Mouse (Mus musculus) G1E (cell line): Measurements from ENCODE around the gene Gm20431. TPM values are rescaled to one million over a fixed set of nuclear protein-coding genes. Genes with fewer than 3 reads are reported as not detected.

ENCODE experiments used
- ATAC-seq: 2 replicates; pipeline ENCODE4 v1.8.0; 2016; ENCODE audit warnings: mild to moderate bottlenecking; ENCODE audit not compliant: insufficient number of reproducible peaks, poor library complexity, low FRiP score, severe bottlenecking; ENCODE audit errors: extremely low read depth
- DNase-seq: peaks from one replicate; pipeline ENCODE4 v3.0.0; 2012; ENCODE audit warnings: low spot score
- H3K27me3 ChIP-seq: 2 replicates; pipeline ENCODE4 v1.6.1; 2012; ENCODE audit warnings: mild to moderate bottlenecking, low read length, inconsistent platforms; ENCODE audit not compliant: insufficient read depth
- H3K36me3 ChIP-seq: replicated peaks from 2 replicates; pipeline ENCODE3; 2012; ENCODE audit warnings: mild to moderate bottlenecking, inconsistent platforms
- H3K4me1 ChIP-seq: 2 replicates; pipeline ENCODE4 v1.6.1; 2012; ENCODE audit warnings: low read depth, low read length, inconsistent platforms, mixed read lengths; ENCODE audit not compliant: insufficient read depth
- H3K4me3 ChIP-seq: 2 replicates; pipeline ENCODE4 v1.5.1; 2012; ENCODE audit warnings: low read depth, mild to moderate bottlenecking, inconsistent platforms, low read length, moderate library complexity, mixed read lengths
- H3K9me3 ChIP-seq: replicated peaks from 2 replicates; pipeline ENCODE4 v1.6.1; 2012; ENCODE audit warnings: inconsistent platforms
- CTCF ChIP-seq: IDR thresholded peaks from 2 replicates; pipeline ENCODE4 v1.5.1; 2012; ENCODE audit warnings: low read depth, low read length, inconsistent platforms, mixed read lengths
- GATA1 ChIP-seq: IDR thresholded peaks from 2 replicates; pipeline ENCODE4 v1.6.1; 2012; ENCODE audit warnings: borderline replicate concordance, low read length, inconsistent platforms, mixed read lengths
- GATA2 ChIP-seq: IDR thresholded peaks from 2 replicates; pipeline ENCODE4 v1.6.1; 2012; ENCODE audit warnings: low read depth, low read length, inconsistent platforms, borderline replicate concordance
- POLR2AphosphoS5 ChIP-seq: IDR thresholded peaks from 2 replicates; pipeline ENCODE4 v1.6.1; 2012; ENCODE audit warnings: low read depth, low read length, inconsistent platforms; ENCODE audit not compliant: insufficient replicate concordance
- TAL1 ChIP-seq: conservative IDR thresholded peaks from 2 replicates; pipeline ENCODE4 v1.6.1; 2012; ENCODE audit warnings: low read depth, low read length, inconsistent platforms, mixed read lengths
- polyA plus RNA-seq: library from polyadenylated mRNA; stranded (reverse); fragments of >175 nt; gene quantifications from 2 replicates; pipeline ENCODE4 v1.2.3, GENCODE M21; 2012
- total RNA-seq, 2 experiments: library from RNA; stranded (forward) in 1 of 2; stranded (reverse) in 1 of 2; fragments of 200-1000 nt in 1 of 2; fragments of >200 nt in 1 of 2; fragmentation: Nextera tagmentation in 1 of 2; gene quantifications; 2 replicates each; pipeline ENCODE4 v1.2.3; 2014 to 2017

Gene Gm20431
- total and polyA plus RNA-seq, 3 experiments, result 0.11 to 6.2 TPM; not detected in 1

- peaks cover 51% of the 10 kb centered on the region for H3K4me1 ChIP-seq
- peaks cover 43% of the 10 kb centered on the region for H3K36me3 ChIP-seq
- DNase-seq (no peak), ATAC-seq (no peak)
- H3K4me3 ChIP-seq, result no peak overlapping the region
- H3K27me3 ChIP-seq, result peaks cover 2% of the 10 kb centered on the region; the same call in 1 of the 2 replicates
- TF ChIP-seq GATA2 (no peak), TAL1 (no peak), GATA1 (no peak), POLR2AphosphoS5 (no peak), CTCF (no peak)
- H3K9me3 ChIP-seq, result no peaks in the 10 kb centered on the region
These were observed 33.7 kb upstream of the Gm20431 start for GRCm38 (mm10) chr2:167694963-167695362.

GRCm38 (mm10) chr2:167694244-167694643 lies 32.9 kb upstream of the Gm20431 start:
- peaks cover 58% of the 10 kb centered on the region for H3K4me1 ChIP-seq
- H3K36me3 ChIP-seq, result peaks cover 43% of the 10 kb centered on the region
- no peaks in the 10 kb centered on the region for H3K9me3 ChIP-seq
- no peak overlapping the region for H3K4me3 ChIP-seq
- H3K27me3 ChIP-seq, result peaks cover 2% of the 10 kb centered on the region; the same call in 1 of the 2 replicates
- no peak for DNase-seq
- TF ChIP-seq TAL1 (no peak), GATA2 (no peak), GATA1 (no peak), POLR2AphosphoS5 (no peak), CTCF (no peak)
- ATAC-seq, result no peak

- no peak for ATAC-seq
- H3K4me1 ChIP-seq, result peaks cover 57% of the 10 kb centered on the region
- H3K27me3 ChIP-seq, result peaks cover 2% of the 10 kb centered on the region; the same call in 1 of the 2 replicates
- peaks cover 43% of the 10 kb centered on the region for H3K36me3 ChIP-seq
- TF ChIP-seq GATA2, result no peak
- no peak for TF ChIP-seq POLR2AphosphoS5
- no peak for TF ChIP-seq CTCF
- TF ChIP-seq TAL1, result no peak
- no peak for TF ChIP-seq GATA1
- H3K4me3 ChIP-seq, result no peak overlapping the region
- DNase-seq, result no peak
- H3K9me3 ChIP-seq, result no peaks in the 10 kb centered on the region
These were observed 32.2 kb upstream of the Gm20431 start for GRCm38 (mm10) chr2:167693540-167693939.

- peaks cover 57% of the 10 kb centered on the region for H3K4me1 ChIP-seq
- no peaks in the 10 kb centered on the region for H3K9me3 ChIP-seq
- ATAC-seq, result no peak
- peaks cover 47% of the 10 kb centered on the region for H3K36me3 ChIP-seq
- TF ChIP-seq POLR2AphosphoS5, result no peak
- no peak for TF ChIP-seq TAL1
- no peak for TF ChIP-seq GATA1
- TF ChIP-seq CTCF, result no peak
- TF ChIP-seq GATA2, result no peak
- no peak for DNase-seq
- no peak overlapping the region for H3K4me3 ChIP-seq
- H3K27me3 ChIP-seq, result peaks cover 6% of the 10 kb centered on the region; the same call in 1 of the 2 replicates
These were observed 31.5 kb upstream of the Gm20431 start for GRCm38 (mm10) chr2:167692831-167693230.

- TF ChIP-seq POLR2AphosphoS5 (no peak), CTCF (no peak), TAL1 (no peak), GATA1 (no peak), GATA2 (no peak)
- no peaks in the 10 kb centered on the region for H3K9me3 ChIP-seq
- DNase-seq (no peak), ATAC-seq (no peak)
- peaks cover 55% of the 10 kb centered on the region for H3K36me3 ChIP-seq
- H3K27me3 ChIP-seq, result peaks cover 13% of the 10 kb centered on the region; the same call in 1 of the 2 replicates
- peaks cover 61% of the 10 kb centered on the region for H3K4me1 ChIP-seq
- peak overlapping the region; percentile 30; the same call in 1 of the 2 replicates for H3K4me3 ChIP-seq
These were observed 30.8 kb upstream of the Gm20431 start for GRCm38 (mm10) chr2:167691871-167692661.

- no peaks in the 10 kb centered on the region for H3K9me3 ChIP-seq
- H3K4me1 ChIP-seq, result peaks cover 65% of the 10 kb centered on the region
- no peak for TF ChIP-seq GATA1
- no peak for TF ChIP-seq CTCF
- no peak for TF ChIP-seq GATA2
- no peak for TF ChIP-seq POLR2AphosphoS5
- TF ChIP-seq TAL1, result no peak
- DNase-seq (no peak), ATAC-seq (no peak)
- peak overlapping the region; percentile 86; the same call in 1 of the 2 replicates for H3K4me3 ChIP-seq
- peaks cover 58% of the 10 kb centered on the region for H3K36me3 ChIP-seq
- H3K27me3 ChIP-seq, result peaks cover 15% of the 10 kb centered on the region; the same call in 1 of the 2 replicates
These were observed 30.1 kb upstream of the Gm20431 start for GRCm38 (mm10) chr2:167691410-167691809.
